Mouse (Mus musculus): Measurements from ENCODE around the gene Zbtb34. TPM values are rescaled to one million over a fixed set of nuclear protein-coding genes. Genes with fewer than 3 reads are reported as not detected.

Gene Zbtb34
- polyA plus RNA-seq, 1 experiment from 2014 or later, result 4.5 TPM

DNA sequence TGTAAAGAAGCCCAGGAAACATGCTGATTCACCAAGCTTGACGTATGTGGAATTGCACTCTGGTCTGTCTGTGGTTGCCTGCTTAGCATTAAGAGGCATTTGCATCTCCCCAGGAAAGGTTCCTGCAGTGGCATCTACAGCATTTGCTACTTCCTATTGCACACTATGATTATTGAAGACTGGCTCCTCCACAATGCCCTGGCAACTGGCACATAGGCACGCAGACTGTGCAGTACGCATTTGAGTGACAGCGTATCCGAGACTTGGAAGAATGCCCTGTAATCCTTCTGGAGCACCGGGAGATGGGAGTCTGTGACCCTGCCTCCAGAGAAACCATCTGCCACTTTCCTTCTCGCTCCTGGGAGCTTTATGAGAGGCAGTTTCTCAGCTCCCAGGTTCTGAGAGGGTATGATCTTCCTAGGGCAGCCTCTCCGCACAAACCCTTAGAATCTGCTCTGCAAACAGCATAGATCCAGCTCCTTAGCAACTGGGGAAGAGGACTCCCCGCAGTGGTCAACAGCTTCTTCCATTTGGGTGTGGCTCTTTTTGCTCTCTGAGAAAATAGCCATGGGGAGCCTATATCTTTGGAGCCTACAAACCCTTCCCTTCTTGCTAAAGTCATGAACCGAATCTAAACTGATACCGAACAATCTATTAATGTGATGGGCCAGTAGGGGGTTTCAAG, 37.0 kb downstream of the Zbtb34 start:
- Histone ChIP-seq H3K4me2 (replicated peaks) (no peak overlapping the region), H3K9me3 (peaks cover 4% of the 10 kb centered on the region; the same call in 1 of the 2 replicates), H3K27me3 (replicated peaks) (no peaks in the 10 kb centered on the region), H3K4me1 (replicated peaks) (no peaks in the 10 kb centered on the region), H3K36me3 (no peaks in the 10 kb centered on the region), H3K27ac (no peak overlapping the region), H3K4me3 (replicated peaks) (no peak overlapping the region), H3K9ac (no peak overlapping the region)
- ATAC-seq, result no peak
- 68% methylated on average over 11 of the region's 11 CpGs for WGBS

GRCm38 (mm10) chr2:33393021-33393420, 38.1 kb downstream of the Zbtb34 start:
- H3K27me3 ChIP-seq (replicated peaks), result no peaks in the 10 kb centered on the region
- no peak overlapping the region for H3K4me3 ChIP-seq (replicated peaks)
- H3K27ac ChIP-seq, result no peak overlapping the region
- H3K4me2 ChIP-seq (replicated peaks), result no peak overlapping the region
- ATAC-seq, result no peak
- H3K4me1 ChIP-seq (replicated peaks), result no peaks in the 10 kb centered on the region
- H3K9ac ChIP-seq, result no peak overlapping the region
- H3K36me3 ChIP-seq, result no peaks in the 10 kb centered on the region
- peaks cover 4% of the 10 kb centered on the region; the same call in 1 of the 2 replicates for H3K9me3 ChIP-seq

DNA sequence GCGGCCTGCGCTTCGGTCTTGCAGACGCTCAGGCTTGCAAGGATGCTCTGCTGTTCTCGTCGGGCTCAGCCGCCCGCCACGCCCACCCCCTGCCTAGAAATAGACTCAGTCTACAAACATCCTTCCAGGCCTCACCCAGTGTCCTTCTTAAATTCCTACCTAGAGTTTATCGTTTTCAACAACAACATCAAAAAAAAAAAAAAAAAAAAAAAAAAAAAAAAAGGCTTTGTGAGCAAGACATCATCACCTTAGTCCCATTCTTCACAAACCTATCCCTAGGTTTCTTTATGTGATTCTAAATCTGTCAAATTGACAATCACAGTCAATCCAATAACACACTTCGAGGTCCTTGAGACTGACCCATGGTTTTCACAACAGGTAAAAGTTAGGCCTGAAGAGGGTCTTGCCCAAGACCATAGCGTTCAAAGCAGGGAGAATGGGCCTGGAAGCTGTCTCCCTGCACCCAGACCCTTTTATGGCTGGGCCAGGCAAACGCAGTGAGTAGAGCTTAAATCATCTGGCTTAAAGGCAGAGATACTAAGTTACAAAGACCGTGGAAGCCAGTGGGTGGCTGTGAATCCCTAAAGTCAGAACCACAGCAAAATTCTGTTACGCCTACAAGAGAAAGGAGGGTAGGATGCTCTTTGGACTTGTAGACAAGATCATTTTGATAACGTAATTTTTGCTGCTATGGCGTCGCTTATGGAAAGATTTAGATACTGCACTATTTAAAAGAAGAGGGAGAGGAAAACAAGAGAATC, 59.3 kb downstream of the Zbtb34 start:
- peak overlapping the region; percentile 73 for H3K4me2 ChIP-seq (replicated peaks)
- peaks cover 5% of the 10 kb centered on the region; the same call in 1 of the 2 replicates for H3K4me1 ChIP-seq (replicated peaks)
- WGBS, result 30% methylated on average over 18 of the region's 18 CpGs
- no peak overlapping the region for H3K27ac ChIP-seq
- H3K9ac ChIP-seq, result no peak overlapping the region
- no peaks in the 10 kb centered on the region for H3K9me3 ChIP-seq
- no peak for ATAC-seq
- peak overlapping the region; percentile 74 for H3K4me3 ChIP-seq (replicated peaks)
- H3K36me3 ChIP-seq, result no peaks in the 10 kb centered on the region
- no peaks in the 10 kb centered on the region for H3K27me3 ChIP-seq (replicated peaks)

- Histone ChIP-seq H3K36me3 (no peaks in the 10 kb centered on the region), H3K4me3 (replicated peaks) (peak within 1 kb of the TSS; percentile 74), H3K9ac (peak within 1 kb of the TSS; percentile 69), H3K9me3 (no peaks in the 10 kb centered on the region), H3K4me2 (replicated peaks) (peak within 1 kb of the TSS; percentile 73), H3K27ac (peak within 1 kb of the TSS; percentile 96), H3K27me3 (replicated peaks) (no peaks in the 10 kb centered on the region), H3K4me1 (replicated peaks) (peaks cover 13% of the 10 kb centered on the region)
- under 1% methylated on average over 49 of the region's 74 CpGs for WGBS
- ATAC-seq, result peak; percentile 97
These were observed 60.1 kb downstream of the Zbtb34 start, which contains the start of gene Ralgps1 for GRCm38 (mm10) chr2:33370777-33371647. Gene Ralgps1, minus strand, starts transcription at chr2:33371486.

- peak overlapping the region; percentile 73 for H3K4me2 ChIP-seq (replicated peaks)
- 10% methylated on average over 15 of the region's 15 CpGs for WGBS
These were observed 60.8 kb downstream of the Zbtb34 start for GRCm38 (mm10) chr2:33370276-33370776.

GRCm38 (mm10) chr2:33369453-33369852, 61.7 kb downstream of the Zbtb34 start:
- H3K27me3 ChIP-seq (replicated peaks), result no peaks in the 10 kb centered on the region
- no peaks in the 10 kb centered on the region for H3K9me3 ChIP-seq
- H3K4me1 ChIP-seq (replicated peaks), result peaks cover 24% of the 10 kb centered on the region
- no peak overlapping the region for H3K4me3 ChIP-seq (replicated peaks)
- H3K36me3 ChIP-seq, result no peaks in the 10 kb centered on the region
- no peak for ATAC-seq
- H3K9ac ChIP-seq, result no peak overlapping the region
- no peak overlapping the region for H3K4me2 ChIP-seq (replicated peaks)
- 62% methylated on average over 3 of the region's 3 CpGs for WGBS
- no peak overlapping the region for H3K27ac ChIP-seq

More at GRCm38 (mm10) chr2:33370276-33370776, 60.8 kb downstream of the Zbtb34 start:
- Histone ChIP-seq H3K4me1 (replicated peaks) (peaks cover 15% of the 10 kb centered on the region), H3K27ac (no peak overlapping the region), H3K9me3 (no peaks in the 10 kb centered on the region), H3K36me3 (no peaks in the 10 kb centered on the region), H3K27me3 (replicated peaks) (no peaks in the 10 kb centered on the region), H3K9ac (peak overlapping the region; percentile 36; the same call in 1 of the 2 replicates), H3K4me3 (replicated peaks) (peak overlapping the region; percentile 74)
- no peak for ATAC-seq

DNA sequence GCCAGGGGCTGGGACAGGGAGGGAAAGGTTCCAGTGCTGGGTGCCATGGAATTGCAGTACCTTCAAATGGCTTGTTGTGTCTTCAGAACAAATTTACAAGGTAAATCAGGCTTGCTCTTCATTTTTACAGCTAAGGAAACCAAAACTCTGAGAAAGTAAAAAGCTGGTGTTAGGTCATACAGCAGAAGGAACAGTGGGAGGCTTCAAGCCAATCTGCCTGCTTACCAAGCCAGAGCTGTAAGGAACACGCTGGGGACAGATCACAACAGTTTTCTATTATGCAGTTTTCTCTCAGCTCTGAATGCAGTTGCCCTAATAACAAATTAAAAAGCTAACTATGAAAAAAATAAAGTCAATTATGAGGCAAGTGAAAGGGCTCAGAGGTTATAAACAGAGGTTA, 62.6 kb downstream of the Zbtb34 start:
- Histone ChIP-seq H3K27ac (no peak overlapping the region), H3K27me3 (replicated peaks) (no peaks in the 10 kb centered on the region), H3K4me1 (replicated peaks) (peaks cover 24% of the 10 kb centered on the region), H3K4me2 (replicated peaks) (no peak overlapping the region), H3K36me3 (no peaks in the 10 kb centered on the region), H3K4me3 (replicated peaks) (no peak overlapping the region), H3K9ac (no peak overlapping the region), H3K9me3 (no peaks in the 10 kb centered on the region)
- ATAC-seq, result no peak
- WGBS, result 88% methylated on average over 1 of the region's 1 CpGs

- no peak overlapping the region for H3K9ac ChIP-seq
- H3K4me1 ChIP-seq (replicated peaks), result peaks cover 27% of the 10 kb centered on the region
- WGBS, result 32% methylated on average over 9 of the region's 9 CpGs
- H3K4me2 ChIP-seq (replicated peaks), result peak overlapping the region; percentile 30
- no peaks in the 10 kb centered on the region for H3K9me3 ChIP-seq
- peak overlapping the region; percentile 81 for H3K27ac ChIP-seq
- no peak overlapping the region for H3K4me3 ChIP-seq (replicated peaks)
- peak; percentile 21 for ATAC-seq
- H3K27me3 ChIP-seq (replicated peaks), result no peaks in the 10 kb centered on the region
- no peaks in the 10 kb centered on the region for H3K36me3 ChIP-seq
These were observed 65.2 kb downstream of the Zbtb34 start for GRCm38 (mm10) chr2:33365703-33366471.

- Histone ChIP-seq H3K4me3 (replicated peaks) (no peak overlapping the region), H3K4me2 (replicated peaks) (no peak overlapping the region), H3K27ac (no peak overlapping the region), H3K27me3 (replicated peaks) (no peaks in the 10 kb centered on the region), H3K9me3 (no peaks in the 10 kb centered on the region), H3K4me1 (replicated peaks) (peaks cover 25% of the 10 kb centered on the region), H3K9ac (no peak overlapping the region), H3K36me3 (no peaks in the 10 kb centered on the region)
- WGBS, result 81% methylated on average over 4 of the region's 4 CpGs
- ATAC-seq, result no peak
These were observed 66.5 kb downstream of the Zbtb34 start for GRCm38 (mm10) chr2:33364656-33365055.

GRCm38 (mm10) chr2:33363890-33364289, 67.2 kb downstream of the Zbtb34 start:
- Histone ChIP-seq H3K4me2 (replicated peaks) (no peak overlapping the region), H3K9me3 (no peaks in the 10 kb centered on the region), H3K4me3 (replicated peaks) (no peak overlapping the region), H3K4me1 (replicated peaks) (peaks cover 25% of the 10 kb centered on the region), H3K27ac (no peak overlapping the region), H3K36me3 (no peaks in the 10 kb centered on the region), H3K27me3 (replicated peaks) (no peaks in the 10 kb centered on the region), H3K9ac (no peak overlapping the region)
- no peak for ATAC-seq
- WGBS, result 75% methylated on average over 4 of the region's 4 CpGs

DNA sequence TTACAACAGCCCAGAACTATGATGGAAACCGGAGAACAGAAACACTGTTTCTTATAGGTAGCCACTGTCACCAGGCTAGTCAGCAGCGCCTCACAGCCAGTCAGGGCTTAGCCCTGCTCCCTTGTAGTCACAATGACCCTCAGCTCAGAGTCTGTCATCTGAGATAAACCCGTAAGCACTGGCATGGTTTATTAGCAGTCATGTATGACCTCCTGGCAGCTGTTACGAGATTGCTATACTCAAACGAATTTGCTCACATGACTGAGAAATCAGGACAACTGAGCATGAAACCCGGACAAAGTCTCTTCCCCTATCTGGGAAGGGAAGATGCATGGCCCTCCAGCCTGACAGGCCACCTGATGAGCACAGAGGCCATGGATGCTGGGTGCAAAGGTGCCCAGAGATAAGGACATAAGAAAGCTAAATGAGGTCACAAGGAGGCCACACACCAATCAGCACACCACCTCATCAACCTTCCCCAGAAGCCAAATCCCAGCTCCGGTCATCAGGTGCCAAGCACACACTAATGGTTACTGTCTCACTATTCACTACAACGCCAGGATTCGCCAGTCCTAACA, 69.9 kb downstream of the Zbtb34 start:
- WGBS, result 69% methylated on average over 9 of the region's 9 CpGs
- no peak overlapping the region for H3K9ac ChIP-seq
- 0 out of 2 replicates have a peak overlapping the region, but pooled peaks have one; percentile 7 for H3K27ac ChIP-seq

More for the DNA sequence above, 69.9 kb downstream of the Zbtb34 start:
- Histone ChIP-seq H3K27me3 (replicated peaks) (no peaks in the 10 kb centered on the region), H3K4me3 (replicated peaks) (no peak overlapping the region), H3K36me3 (no peaks in the 10 kb centered on the region), H3K9me3 (no peaks in the 10 kb centered on the region), H3K4me1 (replicated peaks) (peaks cover 18% of the 10 kb centered on the region), H3K4me2 (replicated peaks) (no peak overlapping the region)
- peak; percentile 78 for ATAC-seq

Measured in intestine, embryonic 15.5 days (tissue).